Mouse (Mus musculus): ENCODE data around the gene Rps16. TPM values are rescaled to one million over a fixed set of nuclear protein-coding genes. Genes with fewer than 3 reads are reported as not detected.
A peak's percentile ranks its signal among the peaks of the same experiment; 100 is the strongest.

The Rps16 gene
- polyA plus RNA-seq (2015; fragmentation: Nextera tagmentation; extraction: Ambion mirVana), result 464 and 494 TPM in 2 replicates

DNA sequence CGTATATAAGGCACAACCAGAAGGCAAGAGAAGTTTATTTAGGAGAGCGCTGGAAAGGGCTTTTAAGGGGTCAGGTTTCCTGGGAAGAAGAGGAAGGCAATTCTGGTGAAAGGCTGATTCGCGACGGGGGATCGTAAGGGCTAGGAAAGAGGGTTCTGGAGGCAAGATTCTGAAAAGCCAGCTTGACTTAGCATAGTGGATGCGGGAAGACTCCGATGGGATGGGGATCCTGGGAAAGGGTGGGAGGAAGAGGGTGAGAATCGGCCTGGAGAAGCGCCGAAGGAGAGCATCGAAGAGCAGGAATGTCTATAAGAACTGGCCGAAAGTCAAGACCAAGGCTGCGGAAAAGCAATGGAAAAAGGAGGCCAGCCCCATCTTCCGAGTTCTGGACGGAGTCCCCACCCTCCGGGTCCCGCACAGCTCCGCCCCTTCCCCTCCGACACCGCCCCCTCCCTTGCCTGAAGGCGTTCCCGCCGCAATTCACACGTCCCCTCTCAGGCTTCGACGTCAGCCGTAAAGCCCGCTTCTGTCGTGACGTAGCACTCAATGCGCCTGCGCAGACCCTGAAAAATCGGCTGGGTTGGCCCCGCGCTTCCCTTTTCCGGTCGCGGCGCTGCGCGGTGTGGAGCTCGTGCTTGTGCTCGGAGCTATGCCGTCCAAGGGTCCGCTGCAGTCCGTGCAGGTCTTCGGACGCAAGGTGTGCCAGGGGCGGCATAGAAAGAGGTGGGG lies at the start of gene Rps16:
Gene Rps16 (plus strand): TSS at position 498 of the 729 bp plus-strand sequence.
- peak; percentile 95 for ATAC-seq
- Histone ChIP-seq H3K9ac (replicated peaks; ENCODE audit: low read depth, low read length) (peak within 1 kb of the TSS; percentile 94), H3K4me1 (replicated peaks; ENCODE audit: control insufficient read depth, insufficient read depth, low read length) (peaks cover 15% of the 10 kb centered on the region), H3K4me3 (replicated peaks; ENCODE audit: low read length) (peak within 1 kb of the TSS; percentile 86), H3K4me2 (ENCODE audit: low read length) (peak within 1 kb of the TSS; percentile 86), H3K36me3 (ENCODE audit: control insufficient read depth, insufficient read depth) (peaks cover 11% of the 10 kb centered on the region), H3K9me3 (ENCODE audit: control insufficient read depth, low read length) (no peaks in the 10 kb centered on the region), H3K27me3 (replicated peaks; ENCODE audit: control insufficient read depth, insufficient read depth, low read length) (no peaks in the 10 kb centered on the region), H3K27ac (ENCODE audit: low read length) (peak within 1 kb of the TSS; percentile 91)
- WGBS, result under 1% methylated on average over 50 of the region's 50 CpGs

- peak within 1 kb of the TSS; percentile 63 for H3K4me2 ChIP-seq (ENCODE audit: low read length)
- peak within 1 kb of the TSS; percentile 72 for H3K9ac ChIP-seq (replicated peaks; ENCODE audit: low read depth, low read length)
- no peaks in the 10 kb centered on the region for H3K9me3 ChIP-seq (ENCODE audit: control insufficient read depth, low read length)
- peaks cover 14% of the 10 kb centered on the region for H3K36me3 ChIP-seq (ENCODE audit: control insufficient read depth, insufficient read depth)
- H3K27ac ChIP-seq (ENCODE audit: low read length), result peak within 1 kb of the TSS; percentile 72
- H3K4me3 ChIP-seq (replicated peaks; ENCODE audit: low read length), result peak within 1 kb of the TSS; percentile 47
- ATAC-seq, result peak; percentile 78
- H3K27me3 ChIP-seq (replicated peaks; ENCODE audit: control insufficient read depth, insufficient read depth, low read length), result no peaks in the 10 kb centered on the region; the same call in 1 of the 2 replicates
- under 1% methylated on average over 30 of the region's 30 CpGs for WGBS
- H3K4me1 ChIP-seq (replicated peaks; ENCODE audit: control insufficient read depth, insufficient read depth, low read length), result peaks cover 23% of the 10 kb centered on the region
Observed at GRCm38 (mm10) chr7:28301616-28302433, 48.6 kb upstream of the Rps16 start, which contains the start of gene Dll3. TSS of gene Dll3 (minus strand) at chr7:28302238.

DNA sequence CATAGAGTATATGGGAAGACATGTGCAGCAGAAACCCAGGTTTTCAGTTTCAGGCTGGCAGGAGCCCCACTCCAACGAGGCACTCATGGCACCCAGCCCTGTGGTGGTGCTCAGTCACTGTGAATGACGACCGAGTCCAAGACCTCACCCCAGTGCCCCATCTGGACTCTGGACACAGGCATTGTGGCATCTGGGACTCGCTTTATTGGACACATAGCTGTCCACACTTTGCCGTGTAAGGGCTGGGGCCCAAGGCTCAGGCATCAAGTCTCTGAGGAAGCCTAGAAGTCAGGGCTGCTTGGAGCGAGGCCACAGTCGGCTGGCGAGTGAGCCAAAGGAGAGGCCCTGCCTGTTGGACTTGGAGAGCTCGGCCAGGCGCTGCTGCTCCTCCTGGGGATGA lies 44.8 kb upstream of the Rps16 start:
- no peak for ATAC-seq
- H3K27ac ChIP-seq (ENCODE audit: low read length), result no peak overlapping the region
- H3K36me3 ChIP-seq (ENCODE audit: control insufficient read depth, insufficient read depth), result peaks cover 29% of the 10 kb centered on the region
- no peaks in the 10 kb centered on the region for H3K9me3 ChIP-seq (ENCODE audit: control insufficient read depth, low read length)
- H3K27me3 ChIP-seq (replicated peaks; ENCODE audit: control insufficient read depth, insufficient read depth, low read length), result no peaks in the 10 kb centered on the region
- WGBS, result 86% methylated on average over 10 of the region's 10 CpGs
- no peak overlapping the region for H3K4me3 ChIP-seq (replicated peaks; ENCODE audit: low read length)
- H3K9ac ChIP-seq (replicated peaks; ENCODE audit: low read depth, low read length), result no peak overlapping the region
- peaks cover 19% of the 10 kb centered on the region for H3K4me1 ChIP-seq (replicated peaks; ENCODE audit: control insufficient read depth, insufficient read depth, low read length)
- no peak overlapping the region for H3K4me2 ChIP-seq (ENCODE audit: low read length)

DNA sequence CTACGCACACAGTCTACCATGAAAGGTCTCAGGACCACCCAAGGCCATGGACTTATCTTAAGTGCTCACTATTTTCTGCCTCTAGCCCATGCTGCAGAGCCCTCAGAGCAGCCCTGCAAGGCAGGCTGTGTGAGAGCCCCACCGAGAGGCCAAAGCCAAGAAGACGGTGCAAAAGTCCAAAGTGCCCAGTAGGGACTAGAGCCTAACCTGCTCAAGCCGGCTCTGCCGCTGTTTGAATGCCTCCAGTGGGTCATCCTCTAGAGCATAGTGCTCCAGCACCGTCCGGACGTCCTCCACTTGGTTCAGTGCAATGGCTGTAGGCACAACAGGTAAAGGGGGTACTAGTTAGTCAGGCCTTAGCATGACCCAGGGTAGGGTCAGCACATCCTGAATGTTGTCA lies 44.2 kb upstream of the Rps16 start:
- 93% methylated on average over 8 of the region's 8 CpGs for WGBS
- Histone ChIP-seq H3K4me3 (replicated peaks; ENCODE audit: low read length) (no peak overlapping the region), H3K27me3 (replicated peaks; ENCODE audit: control insufficient read depth, insufficient read depth, low read length) (no peaks in the 10 kb centered on the region), H3K27ac (ENCODE audit: low read length) (no peak overlapping the region), H3K36me3 (ENCODE audit: control insufficient read depth, insufficient read depth) (peaks cover 29% of the 10 kb centered on the region), H3K4me2 (ENCODE audit: low read length) (no peak overlapping the region), H3K4me1 (replicated peaks; ENCODE audit: control insufficient read depth, insufficient read depth, low read length) (peaks cover 23% of the 10 kb centered on the region), H3K9ac (replicated peaks; ENCODE audit: low read depth, low read length) (no peak overlapping the region), H3K9me3 (ENCODE audit: control insufficient read depth, low read length) (no peaks in the 10 kb centered on the region)
- ATAC-seq, result no peak

DNA sequence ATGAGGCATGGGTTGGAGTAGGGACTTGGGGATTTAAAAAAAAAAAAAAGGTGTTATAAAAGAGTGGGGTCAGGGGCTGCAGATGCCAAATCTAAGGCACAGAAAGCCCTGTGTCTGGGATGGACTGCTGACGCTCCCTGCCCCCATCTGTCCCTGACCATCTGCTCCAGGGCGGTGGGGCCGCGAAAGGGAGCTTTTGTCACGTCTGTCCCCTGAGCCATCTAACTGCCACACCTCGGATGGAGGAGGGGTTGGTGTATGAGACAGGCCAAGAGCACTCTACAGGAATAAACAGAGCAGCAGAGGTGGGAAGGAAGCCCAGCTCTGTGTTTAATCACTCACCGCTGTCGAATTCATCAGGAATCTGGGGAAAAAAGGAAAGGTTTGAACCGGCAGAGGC lies 40.7 kb upstream of the Rps16 start:
- peaks cover 13% of the 10 kb centered on the region for H3K4me1 ChIP-seq (replicated peaks; ENCODE audit: control insufficient read depth, insufficient read depth, low read length)
- H3K27ac ChIP-seq (ENCODE audit: low read length), result no peak overlapping the region
- H3K36me3 ChIP-seq (ENCODE audit: control insufficient read depth, insufficient read depth), result peaks cover 29% of the 10 kb centered on the region
- H3K9ac ChIP-seq (replicated peaks; ENCODE audit: low read depth, low read length), result no peak overlapping the region
- H3K4me3 ChIP-seq (replicated peaks; ENCODE audit: low read length), result no peak overlapping the region
- no peaks in the 10 kb centered on the region for H3K9me3 ChIP-seq (ENCODE audit: control insufficient read depth, low read length)
- H3K4me2 ChIP-seq (ENCODE audit: low read length), result no peak overlapping the region
- WGBS, result 69% methylated on average over 9 of the region's 9 CpGs
- H3K27me3 ChIP-seq (replicated peaks; ENCODE audit: control insufficient read depth, insufficient read depth, low read length), result no peaks in the 10 kb centered on the region
- no peak for ATAC-seq

DNA sequence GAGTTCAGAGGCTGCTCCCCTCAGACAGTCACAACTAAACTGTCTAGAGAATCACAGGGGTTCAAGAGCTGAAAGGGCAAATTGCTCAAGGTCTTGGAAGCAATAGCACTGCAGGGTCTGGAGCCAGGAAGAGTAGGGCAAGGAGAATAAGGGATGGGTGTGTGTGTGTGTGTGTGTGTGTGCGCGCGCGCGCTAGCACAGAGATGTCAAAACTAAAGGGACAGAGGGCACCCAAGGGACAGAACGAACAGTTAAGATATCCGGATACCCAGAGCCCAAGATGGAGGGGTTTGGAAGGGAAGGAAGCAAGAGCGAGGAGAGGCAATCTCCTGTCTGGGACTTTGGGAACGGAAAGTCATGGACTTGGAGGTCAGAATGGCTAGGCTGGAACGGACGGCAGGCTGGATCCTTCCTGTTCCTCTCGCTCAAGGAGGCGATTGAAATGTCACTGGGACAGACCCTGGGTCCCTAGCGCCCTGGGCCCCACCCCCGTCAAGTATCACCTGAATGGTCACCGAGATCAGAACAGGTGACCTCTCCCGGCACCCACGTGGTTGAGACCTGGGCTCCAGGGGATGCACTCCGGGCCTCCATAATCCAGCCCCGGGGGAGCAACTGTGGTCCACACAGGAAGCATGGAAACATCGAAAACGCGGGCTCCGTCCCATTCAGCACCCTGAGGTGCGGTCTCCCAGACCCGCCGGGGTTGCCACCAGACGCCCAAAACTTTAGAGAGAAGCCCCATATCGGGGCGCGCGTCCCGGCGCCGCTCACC lies 39.1 kb upstream of the Rps16 start:
- H3K4me3 ChIP-seq (replicated peaks; ENCODE audit: low read length), result peak overlapping the region; percentile 98
- H3K4me1 ChIP-seq (replicated peaks; ENCODE audit: control insufficient read depth, insufficient read depth, low read length), result peaks cover 13% of the 10 kb centered on the region
- peaks cover 37% of the 10 kb centered on the region for H3K36me3 ChIP-seq (ENCODE audit: control insufficient read depth, insufficient read depth)
- no peaks in the 10 kb centered on the region for H3K27me3 ChIP-seq (replicated peaks; ENCODE audit: control insufficient read depth, insufficient read depth, low read length)
- H3K4me2 ChIP-seq (ENCODE audit: low read length), result peak overlapping the region; percentile 77
- H3K9ac ChIP-seq (replicated peaks; ENCODE audit: low read depth, low read length), result peak overlapping the region; percentile 91
- H3K9me3 ChIP-seq (ENCODE audit: control insufficient read depth, low read length), result no peaks in the 10 kb centered on the region
- ATAC-seq, result peak; percentile 61
- peak overlapping the region; percentile 78 for H3K27ac ChIP-seq (ENCODE audit: low read length)
- 5% methylated on average over 35 of the region's 35 CpGs for WGBS

GRCm38 (mm10) chr7:28311926-28312543 lies 38.4 kb upstream of the Rps16 start, which contains the start of gene Timm50:
TSS of gene Timm50 (minus strand) at chr7:28312072.
- peak within 1 kb of the TSS; percentile 91 for H3K9ac ChIP-seq (replicated peaks; ENCODE audit: low read depth, low read length)
- H3K4me3 ChIP-seq (replicated peaks; ENCODE audit: low read length), result peak within 1 kb of the TSS; percentile 98
- H3K27ac ChIP-seq (ENCODE audit: low read length), result peak within 1 kb of the TSS; percentile 78
- under 1% methylated on average over 45 of the region's 45 CpGs for WGBS
- H3K9me3 ChIP-seq (ENCODE audit: control insufficient read depth, low read length), result no peaks in the 10 kb centered on the region
- H3K36me3 ChIP-seq (ENCODE audit: control insufficient read depth, insufficient read depth), result peaks cover 37% of the 10 kb centered on the region
- peak within 1 kb of the TSS; percentile 77 for H3K4me2 ChIP-seq (ENCODE audit: low read length)
- H3K27me3 ChIP-seq (replicated peaks; ENCODE audit: control insufficient read depth, insufficient read depth, low read length), result no peaks in the 10 kb centered on the region
- ATAC-seq, result peak; percentile 99
- H3K4me1 ChIP-seq (replicated peaks; ENCODE audit: control insufficient read depth, insufficient read depth, low read length), result peaks cover 13% of the 10 kb centered on the region

DNA sequence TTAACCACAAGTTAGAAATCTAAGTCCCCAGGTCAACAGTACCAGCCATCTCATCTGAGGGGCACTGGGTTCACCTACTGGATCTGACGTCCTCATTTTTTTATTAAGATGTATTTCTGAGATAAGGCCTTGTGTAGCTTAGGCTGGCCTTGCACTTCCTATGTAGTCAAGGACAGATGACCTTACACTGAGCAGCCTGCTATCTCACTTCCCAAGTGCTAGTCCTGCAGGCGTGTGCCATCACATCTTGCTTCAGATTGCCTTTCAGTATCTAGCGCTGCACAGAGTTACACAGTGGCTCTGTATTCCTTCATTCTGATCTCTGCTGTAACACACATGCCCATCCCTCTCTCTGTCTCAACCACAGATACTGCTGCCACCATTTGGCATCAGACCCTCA lies 32.4 kb upstream of the Rps16 start:
- H3K4me1 ChIP-seq (replicated peaks; ENCODE audit: control insufficient read depth, insufficient read depth, low read length), result no peaks in the 10 kb centered on the region
- no peak overlapping the region for H3K4me2 ChIP-seq (ENCODE audit: low read length)
- no peak for ATAC-seq
- 90% methylated on average over 3 of the region's 3 CpGs for WGBS
- peaks cover 62% of the 10 kb centered on the region for H3K36me3 ChIP-seq (ENCODE audit: control insufficient read depth, insufficient read depth)
- H3K9me3 ChIP-seq (ENCODE audit: control insufficient read depth, low read length), result no peaks in the 10 kb centered on the region
- H3K27me3 ChIP-seq (replicated peaks; ENCODE audit: control insufficient read depth, insufficient read depth, low read length), result no peaks in the 10 kb centered on the region
- no peak overlapping the region for H3K27ac ChIP-seq (ENCODE audit: low read length)
- no peak overlapping the region for H3K9ac ChIP-seq (replicated peaks; ENCODE audit: low read depth, low read length)
- no peak overlapping the region for H3K4me3 ChIP-seq (replicated peaks; ENCODE audit: low read length)
